Mouse (Mus musculus) retina, embryonic 14.5 days (tissue): ENCODE results near the gene Hrnr.

ENCODE experiments used
- DNase-seq: peaks from one replicate; pipeline ENCODE4 v3.0.0-alpha.2; 2015; ENCODE audit warnings: low spot score

Gene Hrnr

GRCm38 (mm10) chr3:93319449-93319848, at the start of gene Hrnr:
Gene Hrnr (plus strand): TSS chr3:93319749.
- no peak for DNase-seq

GRCm38 (mm10) chr3:93273223-93273622, 46.3 kb upstream of the Hrnr start, which contains the start of gene Flg:
Gene Flg (plus strand): TSS chr3:93273523.
- no peak for DNase-seq

GRCm38 (mm10) chr3:93297542-93297941, 22.0 kb upstream of the Hrnr start:
- no peak for DNase-seq

GRCm38 (mm10) chr3:93299832-93300231, 19.7 kb upstream of the Hrnr start:
- no peak for DNase-seq

DNA sequence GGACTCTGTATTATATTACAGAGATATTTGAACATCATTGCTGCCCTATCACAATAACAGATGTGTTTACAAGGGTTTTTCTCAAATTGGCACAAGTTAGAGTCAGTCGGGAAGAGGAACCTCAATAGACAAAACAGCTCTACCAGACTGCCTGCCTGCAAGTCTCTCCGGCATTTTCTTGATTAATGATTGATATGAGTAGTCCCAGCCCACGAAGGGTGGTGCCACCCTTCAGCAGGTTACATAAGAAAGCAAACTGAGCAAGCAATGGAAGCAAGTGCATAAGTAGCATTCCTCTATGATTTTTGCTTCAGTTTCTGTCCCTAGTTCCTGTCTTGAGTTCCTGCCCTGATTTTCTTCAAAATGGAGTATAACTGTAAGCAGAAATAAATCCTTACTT, 17.7 kb upstream of the Hrnr start:
- DNase-seq, result no peak

- DNase-seq, result no peak
Observed at GRCm38 (mm10) chr3:93306142-93306541, 13.4 kb upstream of the Hrnr start.

DNA sequence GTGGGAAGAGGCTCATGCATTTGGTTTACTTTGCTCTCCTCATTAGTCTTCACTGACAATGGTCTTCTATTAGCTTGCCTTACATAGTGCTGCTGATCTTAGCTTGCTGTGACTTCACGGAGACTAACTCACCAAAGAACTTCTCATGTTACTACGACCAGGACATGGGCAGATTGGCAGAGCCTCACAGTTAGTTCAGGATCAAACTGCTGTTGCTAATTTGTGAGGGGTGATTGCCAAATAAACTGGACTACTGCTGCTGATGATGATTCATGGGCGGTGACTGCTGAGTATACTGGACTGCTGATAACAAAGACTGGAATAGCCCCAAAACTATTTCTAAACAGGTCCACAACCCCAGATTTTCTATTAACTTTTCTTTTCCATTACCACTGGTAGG, 8.2 kb upstream of the Hrnr start:
- no peak for DNase-seq

GRCm38 (mm10) chr3:93314388-93314787, 5.2 kb upstream of the Hrnr start:
- DNase-seq, result no peak

DNA sequence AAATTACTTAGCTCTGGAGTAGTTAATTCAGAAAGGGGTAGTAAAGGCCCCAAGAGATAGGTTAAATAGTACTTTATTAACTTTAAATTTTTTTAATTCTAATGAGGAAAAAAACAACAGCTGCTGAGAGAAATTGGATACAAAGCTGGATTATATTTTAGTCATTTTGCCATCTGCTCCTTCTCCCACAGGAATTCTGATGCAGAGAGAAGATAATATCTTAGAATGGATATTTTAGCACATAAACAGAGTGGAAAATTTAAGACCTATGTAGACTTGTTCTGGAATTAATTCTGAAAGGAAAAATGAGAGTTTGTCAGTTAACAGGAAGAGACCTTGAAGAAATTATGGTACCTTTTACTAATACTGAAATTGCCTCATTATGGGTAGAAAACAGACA, 18.2 kb downstream of the Hrnr start:
- DNase-seq, result no peak

- no peak for DNase-seq
Observed at GRCm38 (mm10) chr3:93340021-93340420, 20.5 kb downstream of the Hrnr start.

- DNase-seq, result no peak
Observed at GRCm38 (mm10) chr3:93346896-93347295, 27.3 kb downstream of the Hrnr start.

GRCm38 (mm10) chr3:93360045-93360444, 40.5 kb downstream of the Hrnr start:
- peak; percentile 60 for DNase-seq

DNA sequence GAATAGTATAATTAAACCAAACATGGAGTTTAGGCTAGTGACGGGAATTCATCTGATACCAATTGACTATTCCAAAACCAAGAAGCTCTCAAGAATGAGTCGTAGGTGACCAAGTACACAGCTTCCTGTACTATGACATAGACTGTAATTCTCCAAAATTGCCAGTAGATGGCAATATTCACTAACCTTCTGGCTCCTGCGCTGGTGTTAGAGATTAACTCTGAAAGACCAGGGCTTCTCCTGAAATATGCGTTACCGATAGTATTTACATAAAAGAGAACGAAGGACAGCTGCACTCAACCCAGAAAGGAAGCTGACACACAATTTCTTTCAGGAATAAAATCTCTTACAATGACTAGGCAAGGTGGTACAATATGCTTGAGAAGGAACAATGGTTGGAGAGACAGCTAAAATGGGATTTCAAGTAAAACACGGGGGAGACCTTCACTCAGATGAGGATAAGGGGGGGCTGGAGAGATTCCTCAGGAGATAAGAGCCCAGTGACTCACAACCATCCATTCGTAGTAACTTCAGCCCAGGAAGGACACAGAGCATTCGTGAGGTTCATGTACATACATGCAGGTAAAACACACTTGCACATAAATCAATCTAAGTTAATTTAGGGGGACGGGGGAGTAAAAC, 42.5 kb downstream of the Hrnr start:
- peak; percentile 85 for DNase-seq

GRCm38 (mm10) chr3:93366966-93367575, 47.5 kb downstream of the Hrnr start:
- no peak for DNase-seq

DNA sequence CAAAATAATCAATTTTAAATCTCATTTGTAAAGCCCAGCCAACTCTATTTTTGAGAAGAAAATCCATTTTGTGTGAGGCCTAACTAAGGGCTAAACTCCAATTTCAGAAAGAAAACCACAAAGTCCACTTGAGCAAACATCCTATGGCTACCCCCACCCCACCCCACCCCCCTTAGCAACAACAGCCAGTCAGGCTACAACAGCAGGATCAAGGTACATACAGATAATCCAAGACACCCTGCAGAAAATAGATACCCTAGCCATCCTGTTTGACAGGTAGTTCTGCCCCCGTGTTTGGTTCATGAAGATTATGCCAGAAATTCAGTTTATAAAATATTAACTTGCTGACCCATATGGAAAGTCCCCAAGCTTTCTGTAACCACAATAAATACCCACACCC, 48.6 kb downstream of the Hrnr start:
- DNase-seq, result no peak

GRCm38 (mm10) chr3:93373416-93373815, 53.9 kb downstream of the Hrnr start:
- DNase-seq, result no peak

DNA sequence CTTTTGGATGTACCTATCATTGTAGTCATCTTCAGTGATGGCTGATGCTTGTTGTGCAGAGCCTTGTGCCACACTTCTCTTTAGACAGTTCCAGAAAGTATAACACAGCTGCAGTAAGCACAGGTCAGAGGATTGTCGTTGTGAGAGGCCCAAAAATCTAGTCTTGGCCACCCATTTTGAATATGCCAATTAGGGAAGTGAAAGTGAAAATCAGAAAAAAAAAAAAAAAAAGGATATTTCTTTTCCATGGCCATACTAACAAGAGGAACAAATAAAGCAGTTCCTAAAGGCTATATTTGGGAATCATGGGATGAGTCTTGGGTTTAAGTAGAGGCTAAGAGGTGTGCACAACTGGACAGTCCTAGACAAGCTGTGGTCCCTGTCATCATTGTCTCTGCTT, 55.6 kb downstream of the Hrnr start:
- DNase-seq, result no peak

DNA sequence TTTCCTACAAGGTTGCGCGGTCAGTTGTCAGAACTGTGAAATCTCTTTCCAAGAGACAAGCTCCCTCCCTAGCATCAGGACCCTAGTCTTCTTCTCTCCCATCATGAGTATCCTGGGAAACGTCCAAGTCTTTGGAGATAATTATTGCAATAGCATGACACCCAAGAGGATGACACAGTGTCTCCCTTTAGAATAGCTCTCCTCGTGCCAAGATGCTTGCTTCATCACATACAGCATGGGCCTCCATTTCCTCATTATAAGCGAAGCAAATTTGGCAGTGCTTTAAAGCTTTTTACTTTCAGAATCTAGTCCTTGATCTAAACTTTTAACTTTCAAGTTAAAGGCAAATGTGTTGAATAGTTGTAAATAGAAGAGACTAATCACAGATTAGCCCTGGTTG, 56.1 kb downstream of the Hrnr start:
- no peak for DNase-seq

DNA sequence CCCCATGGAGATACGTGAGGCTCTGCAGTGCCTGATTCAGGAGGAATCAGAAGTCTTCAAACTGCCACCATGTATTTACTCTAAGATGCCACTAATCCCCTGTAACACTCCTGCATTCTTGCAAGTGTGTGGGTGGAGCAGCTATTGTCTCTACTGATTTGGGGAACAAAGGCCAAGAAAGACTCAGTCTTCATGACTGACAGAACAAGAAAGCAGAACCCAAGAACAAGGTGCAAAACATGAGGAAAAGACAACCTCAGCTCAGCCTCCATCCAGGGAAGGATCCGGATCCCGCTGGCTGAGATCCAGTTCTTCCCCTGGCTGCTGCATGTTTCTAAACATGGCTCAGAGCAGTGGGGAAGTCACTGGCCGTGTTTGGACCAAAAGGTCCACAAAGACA, 58.6 kb downstream of the Hrnr start:
- DNase-seq, result no peak
